Mouse (Mus musculus) embryonic facial prominence, embryonic 15.5 days (tissue): ENCODE results near the gene Pcsk5. TPM values are rescaled to one million over a fixed set of nuclear protein-coding genes. Genes with fewer than 3 reads are reported as not detected.

Experiments
- ATAC-seq: fragments of 200-750 bp; cut with Nextera tagmentation; 2 replicates; pipeline ENCODE4 v1.8.0; 2017; ENCODE audit warnings: low read depth, moderate TSS enrichment; ENCODE audit not compliant: insufficient number of reproducible peaks, low FRiP score, low TSS enrichment
- H3K27ac ChIP-seq: fragments of 300-500 bp; sonication (generic); replicated peaks from 2 replicates; pipeline ENCODE4 v1.5.1; 2015; ENCODE audit warnings: mild to moderate bottlenecking, inconsistent platforms
- H3K27me3 ChIP-seq: fragments of 300-500 bp; sonication (generic); 2 replicates; pipeline ENCODE4 v1.6.1; 2015; ENCODE audit warnings: inconsistent platforms
- H3K36me3 ChIP-seq: fragments of 300-500 bp; sonication (generic); 2 replicates; pipeline ENCODE4 v1.6.1; 2015; ENCODE audit warnings: mild to moderate bottlenecking, inconsistent platforms
- H3K4me1 ChIP-seq: fragments of 300-500 bp; sonication (generic); 2 replicates; pipeline ENCODE4 v1.6.1; 2015; ENCODE audit warnings: inconsistent platforms
- H3K4me2 ChIP-seq: fragments of 300-500 bp; sonication (generic); replicated peaks from 2 replicates; pipeline ENCODE4 v1.6.1; 2015; ENCODE audit warnings: mild to moderate bottlenecking, inconsistent platforms
- H3K4me3 ChIP-seq: fragments of 300-500 bp; sonication (generic); replicated peaks from 2 replicates; pipeline ENCODE4 v1.5.1; 2015; ENCODE audit warnings: mild to moderate bottlenecking, inconsistent platforms
- H3K9ac ChIP-seq: fragments of 300-500 bp; sonication (generic); 2 replicates; pipeline ENCODE4 v1.6.1; 2015; ENCODE audit warnings: inconsistent platforms
- H3K9me3 ChIP-seq: fragments of 300-500 bp; sonication (generic); replicated peaks from 2 replicates; pipeline ENCODE4 v1.6.1; 2016; ENCODE audit warnings: inconsistent platforms
- WGBS: fragments of 180-500 bp; shearing (Covaris S2); methylation state at CpG from one replicate; pipeline ENCODE4 v1.1.7; 2015; 5-methylcytosine and 5-hydroxymethylcytosine counted together
- polyA plus RNA-seq: library from polyadenylated mRNA; unstranded; fragments of >200 nt; fragmentation: Nextera tagmentation; extraction: Ambion mirVana; gene quantifications from 2 replicates; pipeline ENCODE4 v1.2.1, GENCODE M21; 2015

Pcsk5 gene
- polyA plus RNA-seq, 1 experiment from 2014 or later, result 24.0 TPM

DNA sequence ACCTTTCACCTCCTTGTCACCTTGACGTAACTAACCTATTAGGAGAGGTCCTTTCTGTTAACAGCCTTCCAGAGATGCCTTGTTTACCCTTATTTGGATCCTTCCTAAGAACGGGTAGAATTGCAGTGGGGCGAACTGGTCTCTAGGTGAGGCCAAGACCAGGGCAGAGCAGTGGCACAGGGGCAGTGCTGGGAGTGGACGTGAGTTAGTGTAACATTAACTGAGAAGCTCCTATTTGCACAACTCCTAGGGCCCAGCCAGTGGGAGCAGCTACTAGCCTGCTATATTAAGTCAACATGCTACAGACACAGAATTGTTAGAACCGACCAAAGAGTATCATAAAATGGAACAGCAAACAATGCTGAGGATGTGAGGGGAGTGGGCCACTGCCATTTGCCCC, 30.8 kb downstream of the Pcsk5 start:
- no peak for ATAC-seq
- WGBS, result 84% methylated on average over 5 of the region's 5 CpGs
- Histone ChIP-seq H3K4me2 (no peak overlapping the region), H3K36me3 (no peaks in the 10 kb centered on the region), H3K4me1 (no peaks in the 10 kb centered on the region), H3K27me3 (no peaks in the 10 kb centered on the region), H3K4me3 (no peak overlapping the region), H3K27ac (no peak overlapping the region), H3K9ac (no peak overlapping the region), H3K9me3 (no peaks in the 10 kb centered on the region)

DNA sequence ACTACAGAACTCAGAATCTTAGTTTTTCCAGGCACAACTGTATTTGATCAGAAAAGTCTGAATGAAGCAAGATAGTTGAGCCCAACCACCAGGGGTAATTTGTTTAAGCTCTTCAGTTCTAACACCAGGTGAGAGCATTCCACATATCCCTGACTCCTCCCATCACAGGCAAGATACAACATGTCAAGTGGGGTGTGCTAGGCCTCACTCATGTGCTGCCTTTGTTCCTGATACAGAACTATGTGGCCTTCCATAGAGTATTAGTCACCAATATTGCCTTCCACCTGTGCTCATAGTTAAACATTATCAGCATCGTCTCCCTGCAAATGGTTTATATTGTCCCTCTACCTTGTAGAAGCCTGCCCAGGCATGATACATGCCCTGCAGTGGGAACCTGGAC, 36.6 kb downstream of the Pcsk5 start:
- Histone ChIP-seq H3K4me2 (no peak overlapping the region), H3K27me3 (no peaks in the 10 kb centered on the region), H3K27ac (no peak overlapping the region), H3K9me3 (no peaks in the 10 kb centered on the region), H3K4me3 (no peak overlapping the region), H3K9ac (no peak overlapping the region), H3K36me3 (no peaks in the 10 kb centered on the region), H3K4me1 (no peaks in the 10 kb centered on the region)
- ATAC-seq, result no peak
- WGBS, result 80% methylated on average over 1 of the region's 1 CpGs

DNA sequence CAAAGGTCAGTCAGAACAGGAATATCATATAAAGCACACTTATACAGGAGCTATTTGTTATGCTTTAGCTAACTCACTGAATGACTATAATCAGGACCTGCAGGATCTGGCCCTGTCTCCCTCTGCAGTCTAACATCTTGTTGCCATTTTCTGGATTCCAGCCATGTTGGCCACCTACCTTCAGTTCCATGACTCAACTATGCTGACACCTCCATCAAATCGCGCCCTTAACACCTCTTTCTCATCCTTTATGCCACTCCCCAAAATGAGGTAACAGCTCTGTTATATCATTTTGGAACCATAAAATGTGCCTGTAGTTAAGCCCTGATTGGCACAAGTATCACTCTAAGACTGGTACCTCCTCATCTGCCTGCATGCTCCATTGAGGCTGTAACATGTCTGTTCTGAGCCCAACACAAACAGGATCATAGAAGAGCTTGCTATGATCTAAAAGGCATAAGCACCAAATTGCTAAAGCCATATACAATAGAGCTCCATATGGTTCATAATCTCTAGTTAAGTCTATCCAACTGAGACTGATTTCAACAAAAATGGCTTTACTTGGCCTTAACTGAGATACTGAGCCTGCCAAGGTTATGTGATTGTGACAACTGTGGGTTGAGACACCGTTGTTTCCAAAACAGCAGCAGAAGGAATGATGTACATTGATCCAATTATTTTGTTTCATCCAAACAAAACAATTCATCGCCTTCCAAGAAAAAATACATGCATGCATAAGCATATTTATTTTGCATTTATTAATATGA, 37.8 kb downstream of the Pcsk5 start:
- ATAC-seq, result no peak
- Histone ChIP-seq H3K36me3 (no peaks in the 10 kb centered on the region), H3K4me3 (no peak overlapping the region), H3K4me2 (no peak overlapping the region), H3K27ac (no peak overlapping the region), H3K9ac (no peak overlapping the region), H3K27me3 (no peaks in the 10 kb centered on the region), H3K9me3 (no peaks in the 10 kb centered on the region), H3K4me1 (no peaks in the 10 kb centered on the region)
- WGBS, result 78% methylated on average over 4 of the region's 4 CpGs

DNA sequence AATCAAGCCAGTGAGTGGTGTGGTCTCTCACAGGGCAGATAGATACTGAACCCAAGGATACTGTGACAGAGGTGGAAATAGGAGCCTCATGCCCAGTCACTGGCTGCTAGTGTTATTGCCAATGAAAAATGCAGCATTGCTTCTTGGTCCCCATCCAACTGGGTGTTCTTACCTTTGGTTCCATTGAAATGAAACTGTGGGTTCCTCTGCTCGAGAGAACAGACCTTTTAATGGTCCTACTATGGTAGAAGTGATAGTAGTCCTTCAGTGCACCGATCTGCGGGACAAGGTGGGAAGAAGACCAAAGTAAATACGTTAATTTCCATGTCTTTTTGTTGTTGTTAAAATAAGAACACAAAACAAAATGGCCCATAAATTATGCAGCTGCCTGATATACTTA, 44.0 kb downstream of the Pcsk5 start:
- no peaks in the 10 kb centered on the region for H3K9me3 ChIP-seq
- no peak overlapping the region for H3K27ac ChIP-seq
- no peak overlapping the region for H3K4me3 ChIP-seq
- no peaks in the 10 kb centered on the region for H3K36me3 ChIP-seq
- 87% methylated on average over 4 of the region's 4 CpGs for WGBS
- no peaks in the 10 kb centered on the region for H3K4me1 ChIP-seq
- no peak overlapping the region for H3K4me2 ChIP-seq
- no peaks in the 10 kb centered on the region for H3K27me3 ChIP-seq
- no peak overlapping the region for H3K9ac ChIP-seq
- no peak for ATAC-seq

DNA sequence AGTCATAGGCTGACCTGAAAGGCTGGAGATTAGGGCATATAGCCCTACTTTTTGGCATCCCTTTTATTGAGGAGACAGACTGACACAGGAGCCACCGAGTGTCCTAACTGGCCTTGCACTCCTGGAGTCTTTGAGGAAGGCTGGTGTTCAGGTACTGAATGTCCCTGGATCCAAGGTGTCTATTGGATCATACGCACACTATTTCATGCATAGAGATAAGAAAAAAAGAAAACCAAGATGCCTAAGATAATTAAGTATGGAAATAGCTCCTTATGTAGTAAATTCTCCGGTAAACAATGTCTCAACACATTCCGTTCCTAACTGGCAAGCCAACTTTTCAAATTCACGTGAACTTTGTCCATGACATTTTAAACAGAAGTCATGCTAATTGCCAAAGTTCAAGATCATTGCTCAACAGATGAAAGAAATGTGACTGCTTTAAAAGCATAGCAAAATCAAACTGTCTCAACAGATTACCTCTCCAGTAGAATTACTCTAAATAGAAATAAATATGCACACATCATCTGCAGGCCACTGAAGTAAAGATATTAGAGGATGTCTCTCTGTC, 45.9 kb downstream of the Pcsk5 start:
- WGBS, result 82% methylated on average over 5 of the region's 5 CpGs
- Histone ChIP-seq H3K27me3 (no peaks in the 10 kb centered on the region), H3K27ac (no peak overlapping the region), H3K9me3 (no peaks in the 10 kb centered on the region), H3K36me3 (no peaks in the 10 kb centered on the region), H3K4me2 (no peak overlapping the region), H3K9ac (no peak overlapping the region), H3K4me1 (no peaks in the 10 kb centered on the region), H3K4me3 (no peak overlapping the region)
- ATAC-seq, result no peak

DNA sequence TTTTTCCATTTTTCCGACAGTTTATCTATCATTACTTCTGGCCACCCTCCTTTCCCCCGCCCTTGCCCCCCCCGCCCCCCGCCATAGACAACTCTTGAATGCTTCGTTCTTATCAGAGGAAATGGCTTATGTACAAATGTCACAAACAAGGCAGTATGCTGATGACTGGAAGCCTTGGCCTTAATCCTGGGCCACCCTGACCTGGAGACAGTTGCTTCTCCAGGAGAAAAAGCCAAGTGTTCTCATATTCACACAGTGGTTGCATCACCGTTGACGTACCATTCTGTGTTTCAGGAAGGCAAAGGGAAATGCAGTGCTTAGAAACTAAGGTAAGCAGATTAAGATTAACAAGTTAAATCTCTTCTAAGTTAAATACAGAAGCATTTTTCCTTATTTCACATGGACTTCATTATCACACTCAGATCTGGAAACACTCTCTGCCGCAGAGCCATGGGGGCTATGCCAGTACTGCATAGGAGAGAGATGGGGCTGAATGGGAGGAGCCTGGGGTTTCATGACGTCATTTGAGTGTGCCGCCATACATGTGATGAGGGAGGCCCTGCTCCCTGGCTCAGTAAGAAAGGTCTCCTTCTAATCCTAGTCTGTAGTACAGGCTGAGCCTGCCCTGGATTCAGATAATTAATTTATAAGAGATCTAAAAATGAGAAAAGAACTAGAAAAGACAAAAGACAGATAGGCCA, 48.7 kb downstream of the Pcsk5 start:
- Histone ChIP-seq H3K27ac (no peak overlapping the region), H3K4me2 (no peak overlapping the region), H3K36me3 (no peaks in the 10 kb centered on the region), H3K9me3 (no peaks in the 10 kb centered on the region), H3K27me3 (no peaks in the 10 kb centered on the region), H3K4me3 (no peak overlapping the region), H3K4me1 (no peaks in the 10 kb centered on the region), H3K9ac (no peak overlapping the region)
- WGBS, result 73% methylated on average over 10 of the region's 10 CpGs
- no peak for ATAC-seq

DNA sequence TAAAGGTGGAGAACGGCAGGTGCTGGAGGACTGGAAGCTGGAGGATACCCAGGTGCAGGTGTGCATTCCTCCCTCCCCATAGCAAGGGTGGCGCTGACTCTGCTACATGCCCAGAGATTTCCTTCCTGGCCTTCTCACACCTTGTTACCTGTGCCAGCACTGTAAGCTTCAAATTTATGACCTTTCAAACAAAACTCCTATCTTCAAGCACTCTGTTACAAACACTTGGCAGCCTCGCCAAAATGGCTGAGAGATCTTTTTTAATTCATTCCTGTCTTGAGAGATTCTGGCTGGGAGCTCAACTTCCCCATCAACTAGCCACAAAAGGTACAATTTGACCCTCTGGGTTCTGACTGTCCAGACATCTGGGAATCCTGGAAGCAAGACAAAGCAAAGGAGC, 50.7 kb downstream of the Pcsk5 start:
- ATAC-seq, result no peak

DNA sequence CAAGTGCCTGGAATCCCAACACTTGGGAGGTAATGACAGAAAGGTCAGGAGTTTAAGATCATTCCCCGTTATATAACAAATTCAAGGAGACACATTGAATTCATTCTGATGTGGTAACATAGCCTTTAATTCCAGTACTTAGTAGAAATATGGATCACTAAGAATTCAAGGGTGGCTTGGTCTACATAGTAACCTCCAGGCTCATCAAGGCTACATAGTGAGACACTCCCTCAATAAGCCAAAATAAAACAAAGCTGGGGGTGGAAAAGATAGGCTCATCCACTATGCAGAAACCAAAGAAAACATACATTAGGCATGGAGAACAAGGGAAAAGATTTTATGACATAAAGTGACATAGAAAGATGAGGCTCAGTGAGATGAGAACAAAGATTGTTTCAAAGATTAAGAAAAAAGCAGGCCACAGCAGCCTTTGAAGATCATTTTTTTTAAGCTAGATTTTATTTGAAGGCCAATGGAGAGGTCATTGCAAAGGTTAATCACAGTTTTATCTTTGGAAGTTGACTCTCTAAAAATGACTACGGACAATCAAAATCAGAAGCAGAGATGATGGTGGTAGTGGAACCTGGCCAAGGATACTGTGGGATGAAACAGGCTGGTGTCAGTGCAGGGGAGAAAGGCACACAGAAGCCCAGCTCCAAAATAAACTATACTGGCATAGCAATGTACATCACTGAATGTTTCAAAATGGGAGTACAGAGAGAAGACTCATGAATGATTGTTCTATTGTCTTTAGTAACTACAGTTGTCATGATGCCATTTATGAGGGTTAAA, 52.8 kb downstream of the Pcsk5 start:
- Histone ChIP-seq H3K9ac (no peak overlapping the region), H3K4me1 (no peaks in the 10 kb centered on the region), H3K27me3 (no peaks in the 10 kb centered on the region), H3K9me3 (no peaks in the 10 kb centered on the region), H3K4me2 (no peak overlapping the region), H3K27ac (no peak overlapping the region), H3K4me3 (no peak overlapping the region), H3K36me3 (no peaks in the 10 kb centered on the region)
- ATAC-seq, result no peak
- WGBS, result 71% methylated on average over 2 of the region's 2 CpGs

More for the DNA sequence above, 50.7 kb downstream of the Pcsk5 start:
- Histone ChIP-seq H3K4me2 (no peak overlapping the region), H3K9ac (no peak overlapping the region), H3K27ac (no peak overlapping the region), H3K36me3 (no peaks in the 10 kb centered on the region), H3K9me3 (no peaks in the 10 kb centered on the region), H3K27me3 (no peaks in the 10 kb centered on the region), H3K4me1 (no peaks in the 10 kb centered on the region), H3K4me3 (no peak overlapping the region)
- WGBS, result 81% methylated on average over 3 of the region's 3 CpGs

DNA sequence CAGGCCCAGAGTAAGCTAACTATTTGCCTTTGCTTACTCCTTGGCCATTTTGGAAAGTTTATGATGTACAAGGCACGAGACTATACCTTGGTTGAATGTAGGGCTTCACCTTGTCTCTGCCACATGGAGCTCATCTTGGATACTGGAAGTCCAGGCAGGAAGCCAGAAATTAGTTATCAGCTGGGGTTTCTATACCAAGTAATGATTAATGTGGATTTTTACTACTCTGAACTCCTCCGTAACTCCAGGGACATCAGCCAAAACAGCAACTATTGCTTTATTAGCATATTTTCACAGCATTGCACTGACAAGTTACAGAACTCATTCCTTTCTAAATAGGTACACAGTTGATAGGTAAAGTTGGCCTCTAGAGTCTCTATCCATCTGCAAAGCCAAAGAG, 54.2 kb downstream of the Pcsk5 start:
- H3K9ac ChIP-seq, result no peak overlapping the region
- no peak overlapping the region for H3K4me2 ChIP-seq
- no peaks in the 10 kb centered on the region for H3K4me1 ChIP-seq
- no peak overlapping the region for H3K27ac ChIP-seq
- H3K4me3 ChIP-seq, result no peak overlapping the region
- no peaks in the 10 kb centered on the region for H3K27me3 ChIP-seq
- WGBS, result 83% methylated on average over 2 of the region's 2 CpGs
- no peak for ATAC-seq
- no peaks in the 10 kb centered on the region for H3K9me3 ChIP-seq
- no peaks in the 10 kb centered on the region for H3K36me3 ChIP-seq

DNA sequence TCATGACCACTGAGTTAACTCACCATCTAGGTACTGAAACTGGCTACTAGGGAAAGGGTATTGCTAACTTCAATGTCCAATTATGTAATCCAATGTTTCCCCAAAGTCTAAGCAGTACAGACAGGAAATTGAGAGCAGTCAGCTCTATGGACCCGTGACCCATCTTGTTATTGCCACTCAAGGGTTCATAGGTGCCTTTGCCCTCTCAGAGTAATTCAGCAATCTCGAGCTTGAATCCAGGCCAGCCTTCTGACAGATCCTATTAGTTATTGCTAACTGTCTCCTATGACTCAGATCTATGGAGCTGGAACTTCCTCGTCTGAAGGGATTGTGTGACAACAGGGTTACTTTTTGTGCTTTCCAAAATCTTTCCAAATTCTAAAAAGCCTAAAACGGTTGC, 56.1 kb downstream of the Pcsk5 start:
- H3K27me3 ChIP-seq, result no peaks in the 10 kb centered on the region
- no peak overlapping the region for H3K4me3 ChIP-seq
- no peak overlapping the region for H3K4me2 ChIP-seq
- H3K9ac ChIP-seq, result no peak overlapping the region
- WGBS, result 68% methylated on average over 4 of the region's 4 CpGs
- no peak for ATAC-seq
- no peaks in the 10 kb centered on the region for H3K4me1 ChIP-seq
- no peaks in the 10 kb centered on the region for H3K9me3 ChIP-seq
- no peaks in the 10 kb centered on the region for H3K36me3 ChIP-seq
- no peak overlapping the region for H3K27ac ChIP-seq

DNA sequence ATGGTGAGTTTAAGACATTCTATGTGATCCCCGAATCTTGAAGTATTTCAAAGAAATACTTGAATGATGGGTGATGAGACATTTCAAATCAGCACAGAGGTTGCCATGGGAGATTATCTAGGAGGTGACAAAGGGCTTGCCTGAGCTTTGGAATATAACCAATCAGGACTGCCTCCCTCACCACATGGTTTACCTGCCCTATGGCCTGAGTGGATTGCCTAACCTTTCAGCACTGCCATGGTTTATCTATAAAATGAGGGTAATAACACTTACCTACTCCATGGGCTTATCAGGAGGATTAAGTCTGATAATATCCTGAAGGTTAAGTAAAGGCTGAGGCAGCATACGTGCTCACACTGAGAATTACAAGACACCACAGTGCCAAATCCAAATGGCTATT, 61.5 kb downstream of the Pcsk5 start:
- Histone ChIP-seq H3K27me3 (no peaks in the 10 kb centered on the region), H3K27ac (no peak overlapping the region), H3K9ac (no peak overlapping the region), H3K4me3 (no peak overlapping the region), H3K9me3 (no peaks in the 10 kb centered on the region), H3K4me1 (no peaks in the 10 kb centered on the region), H3K36me3 (no peaks in the 10 kb centered on the region), H3K4me2 (no peak overlapping the region)
- WGBS, result 71% methylated on average over 2 of the region's 2 CpGs
- no peak for ATAC-seq
